Mouse (Mus musculus) forebrain, embryonic 13.5 days (tissue): ENCODE results near the gene Mettl27. TPM values are rescaled to one million over a fixed set of nuclear protein-coding genes. Genes with fewer than 3 reads are reported as not detected.

Experiments used
- ATAC-seq: fragments of 200-750 bp; cut with Nextera tagmentation; 2 replicates; pipeline ENCODE4 v1.8.0; 2017
- H3K27ac ChIP-seq: fragments of 300-500 bp; sonication (generic); 2 replicates; pipeline ENCODE4 v1.5.1; 2015; ENCODE audit warnings: inconsistent platforms, mild to moderate bottlenecking, moderate library complexity
- H3K27me3 ChIP-seq: fragments of 300-500 bp; sonication (generic); 2 replicates; pipeline ENCODE4 v1.6.1; 2015; ENCODE audit warnings: mild to moderate bottlenecking, inconsistent platforms
- H3K36me3 ChIP-seq: fragments of 300-500 bp; sonication (generic); 2 replicates; pipeline ENCODE4 v1.6.1; 2015; ENCODE audit warnings: mild to moderate bottlenecking, inconsistent platforms; ENCODE audit not compliant: poor library complexity, severe bottlenecking
- H3K4me1 ChIP-seq: fragments of 300-500 bp; sonication (generic); 2 replicates; pipeline ENCODE4 v1.6.1; 2015; ENCODE audit warnings: inconsistent platforms
- H3K4me2 ChIP-seq: fragments of 300-500 bp; sonication (generic); 2 replicates; pipeline ENCODE4 v1.6.1; 2015; ENCODE audit warnings: inconsistent platforms, mild to moderate bottlenecking, moderate library complexity
- H3K4me3 ChIP-seq: fragments of 300-500 bp; sonication (generic); 2 replicates; pipeline ENCODE4 v1.5.1; 2015; ENCODE audit warnings: mild to moderate bottlenecking, inconsistent platforms
- H3K9ac ChIP-seq: fragments of 300-500 bp; sonication (generic); 2 replicates; pipeline ENCODE4 v1.6.1; 2015; ENCODE audit warnings: mild to moderate bottlenecking, inconsistent platforms
- H3K9me3 ChIP-seq: fragments of 300-500 bp; sonication (generic); replicated peaks from 2 replicates; pipeline ENCODE4 v1.6.1; 2016; ENCODE audit warnings: inconsistent platforms
- WGBS: fragments of 180-500 bp; shearing (Covaris S2); methylation state at CpG from one replicate; pipeline ENCODE4 v1.1.7; 2015; 5-methylcytosine and 5-hydroxymethylcytosine counted together
- polyA plus RNA-seq: library from polyadenylated mRNA; unstranded; fragments of >200 nt; fragmentation: Nextera tagmentation; extraction: Ambion mirVana; gene quantifications from 2 replicates; pipeline ENCODE4 v1.2.1, GENCODE M21; 2015

Mettl27 gene
- polyA plus RNA-seq, 1 experiment from 2014 or later: 8.2 TPM

- no peak overlapping the region for H3K9ac ChIP-seq
- no peak overlapping the region for H3K4me3 ChIP-seq
- no peak for ATAC-seq
- no peaks in the 10 kb centered on the region for H3K4me1 ChIP-seq
- 86% methylated on average over 14 of the region's 14 CpGs for WGBS
- no peak overlapping the region for H3K4me2 ChIP-seq
- 0 out of 2 replicates have a peak, but pooled peaks cover 4% of the 10 kb centered on the region for H3K27me3 ChIP-seq
- H3K36me3 ChIP-seq: no peaks in the 10 kb centered on the region
- no peaks in the 10 kb centered on the region for H3K9me3 ChIP-seq
- H3K27ac ChIP-seq: no peak overlapping the region
Observed at GRCm38 (mm10) chr5:134976577-134977250, 44.5 kb downstream of the Mettl27 start.

GRCm38 (mm10) chr5:134977837-134978236 is 45.7 kb downstream of the Mettl27 start:
- no peak for ATAC-seq
- H3K4me2 ChIP-seq: no peak overlapping the region
- no peaks in the 10 kb centered on the region for H3K36me3 ChIP-seq
- no peak overlapping the region for H3K27ac ChIP-seq
- 0 out of 2 replicates have a peak, but pooled peaks cover 4% of the 10 kb centered on the region for H3K27me3 ChIP-seq
- H3K9ac ChIP-seq: no peak overlapping the region
- H3K4me1 ChIP-seq: no peaks in the 10 kb centered on the region
- no peak overlapping the region for H3K4me3 ChIP-seq
- 92% methylated on average over 4 of the region's 4 CpGs for WGBS
- no peaks in the 10 kb centered on the region for H3K9me3 ChIP-seq

- 75% methylated on average over 10 of the region's 10 CpGs for WGBS
Observed at GRCm38 (mm10) chr5:134981149-134981548, 49.0 kb downstream of the Mettl27 start.

GRCm38 (mm10) chr5:134983111-134983510 is 50.9 kb downstream of the Mettl27 start:
- H3K4me3 ChIP-seq: no peak overlapping the region
- WGBS: 80% methylated on average over 1 of the region's 1 CpGs
- peaks cover 18% of the 10 kb centered on the region for H3K4me1 ChIP-seq
- no peak for ATAC-seq
- no peaks in the 10 kb centered on the region for H3K36me3 ChIP-seq
- H3K27me3 ChIP-seq: peaks cover 39% of the 10 kb centered on the region
- no peaks in the 10 kb centered on the region for H3K9me3 ChIP-seq
- no peak overlapping the region for H3K9ac ChIP-seq
- H3K27ac ChIP-seq: no peak overlapping the region
- H3K4me2 ChIP-seq: no peak overlapping the region

More at GRCm38 (mm10) chr5:134981149-134981548, 49.0 kb downstream of the Mettl27 start:
- no peak for ATAC-seq
- peaks cover 13% of the 10 kb centered on the region for H3K4me1 ChIP-seq
- H3K27ac ChIP-seq: no peak overlapping the region
- peaks cover 19% of the 10 kb centered on the region for H3K27me3 ChIP-seq
- no peaks in the 10 kb centered on the region for H3K36me3 ChIP-seq
- H3K9me3 ChIP-seq: no peaks in the 10 kb centered on the region
- H3K4me3 ChIP-seq: no peak overlapping the region
- no peak overlapping the region for H3K9ac ChIP-seq
- no peak overlapping the region for H3K4me2 ChIP-seq

GRCm38 (mm10) chr5:134983771-134984170 is 51.6 kb downstream of the Mettl27 start:
- no peaks in the 10 kb centered on the region for H3K9me3 ChIP-seq
- H3K4me2 ChIP-seq: no peak overlapping the region
- 0 out of 2 replicates have a peak overlapping the region, but pooled peaks have one; percentile 30 for H3K9ac ChIP-seq
- H3K27me3 ChIP-seq: peaks cover 44% of the 10 kb centered on the region
- 11% methylated on average over 3 of the region's 3 CpGs for WGBS
- H3K36me3 ChIP-seq: no peaks in the 10 kb centered on the region
- no peak overlapping the region for H3K4me3 ChIP-seq
- H3K27ac ChIP-seq: no peak overlapping the region
- peaks cover 18% of the 10 kb centered on the region for H3K4me1 ChIP-seq
- no peak for ATAC-seq

- Histone ChIP-seq H3K9me3 (no peaks in the 10 kb centered on the region), H3K4me2 (peak within 1 kb of the TSS; percentile 51), H3K9ac (peak within 1 kb of the TSS; percentile 48), H3K4me3 (peak within 1 kb of the TSS; percentile 32), H3K4me1 (peaks cover 18% of the 10 kb centered on the region), H3K36me3 (no peaks in the 10 kb centered on the region), H3K27me3 (peaks cover 59% of the 10 kb centered on the region), H3K27ac (no peak within 1 kb of the TSS)
- under 1% methylated on average over 25 of the region's 25 CpGs for WGBS
- peak; percentile 30; the same call in 1 of the 2 replicates for ATAC-seq
Observed at GRCm38 (mm10) chr5:134985633-134986297, 53.6 kb downstream of the Mettl27 start, which contains the start of gene Cldn3. Cldn3 (plus strand) TSS chr5:134986214.

GRCm38 (mm10) chr5:134986298-134987268 is 54.4 kb downstream of the Mettl27 start:
- H3K4me2 ChIP-seq: peak overlapping the region; percentile 51
- 4% methylated on average over 79 of the region's 79 CpGs for WGBS
- H3K4me1 ChIP-seq: peaks cover 18% of the 10 kb centered on the region
- H3K9ac ChIP-seq: peak overlapping the region; percentile 48
- peaks cover 59% of the 10 kb centered on the region for H3K27me3 ChIP-seq
- no peaks in the 10 kb centered on the region for H3K9me3 ChIP-seq
- H3K4me3 ChIP-seq: peak overlapping the region; percentile 32
- no peak overlapping the region for H3K27ac ChIP-seq
- no peaks in the 10 kb centered on the region for H3K36me3 ChIP-seq
- ATAC-seq: peak; percentile 58; the same call in 1 of the 2 replicates

GRCm38 (mm10) chr5:134989166-134989565 is 57.0 kb downstream of the Mettl27 start:
- Histone ChIP-seq H3K4me2 (no peak overlapping the region), H3K4me3 (no peak overlapping the region), H3K27me3 (peaks cover 59% of the 10 kb centered on the region), H3K4me1 (peaks cover 13% of the 10 kb centered on the region), H3K9ac (no peak overlapping the region), H3K9me3 (no peaks in the 10 kb centered on the region), H3K27ac (no peak overlapping the region), H3K36me3 (no peaks in the 10 kb centered on the region)
- 81% methylated on average over 11 of the region's 11 CpGs for WGBS
- no peak for ATAC-seq

GRCm38 (mm10) chr5:134989741-134990140 is 57.6 kb downstream of the Mettl27 start:
- no peak for ATAC-seq
- Histone ChIP-seq H3K4me1 (peaks cover 13% of the 10 kb centered on the region), H3K9me3 (no peaks in the 10 kb centered on the region), H3K27me3 (peaks cover 54% of the 10 kb centered on the region), H3K27ac (no peak overlapping the region), H3K4me3 (no peak overlapping the region), H3K36me3 (no peaks in the 10 kb centered on the region), H3K4me2 (no peak overlapping the region), H3K9ac (no peak overlapping the region)
- 79% methylated on average over 6 of the region's 6 CpGs for WGBS
